Mouse (Mus musculus): ENCODE results near the gene Cirbp.

DNA sequence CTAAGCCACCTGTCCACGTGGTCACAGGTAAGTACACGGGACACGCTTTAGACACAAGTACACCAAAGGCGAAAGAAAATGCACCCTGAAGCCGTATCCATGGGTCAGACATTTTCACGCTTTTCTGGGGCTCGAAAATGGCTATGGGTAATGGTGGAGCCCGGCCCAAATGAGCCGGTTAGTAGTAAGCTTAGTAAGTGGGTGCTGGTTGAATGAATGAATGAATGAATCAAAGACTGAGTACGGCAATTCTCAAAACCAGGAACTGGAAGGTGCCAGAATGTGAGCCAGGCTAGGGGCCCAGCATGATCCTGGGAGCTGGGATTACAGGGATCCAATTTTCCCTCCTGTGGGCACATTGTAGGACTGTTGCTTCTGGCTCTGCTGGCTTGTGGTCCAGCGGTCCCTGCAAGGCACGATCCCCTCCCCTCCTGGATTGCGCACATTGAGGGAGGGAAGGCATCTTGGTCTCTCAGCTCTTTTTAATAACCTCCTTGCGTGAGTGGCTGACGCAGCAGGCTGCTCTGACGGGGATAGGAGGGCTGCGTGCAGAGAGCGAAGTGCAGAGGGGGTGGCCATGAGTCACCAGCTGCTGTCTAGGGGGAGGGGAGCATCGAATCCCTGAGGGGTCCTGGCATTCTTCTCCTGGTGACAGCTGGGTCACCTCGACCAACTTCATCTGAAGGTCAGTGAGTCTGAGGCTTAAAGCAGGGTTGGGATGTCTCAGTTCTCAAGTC, at the start of gene Cirbp:
- TF ChIP-seq CTCF (IDR thresholded peaks at IDR 0.05; ENCODE audit: control insufficient read depth, insufficient read depth, insufficient replicate concordance, low read depth, low read length) (no peak), POLR2A (IDR thresholded peaks at IDR 0.05; ENCODE audit: control insufficient read depth, low read depth, low read length) (no peak)

Measured in testis, adult 2 months (tissue).